Mouse (Mus musculus): ENCODE data around the gene Ccdc28b. TPM values are rescaled to one million over a fixed set of nuclear protein-coding genes. Genes with fewer than 3 reads are reported as not detected.

Ccdc28b gene
- polyA plus RNA-seq, 1 experiment from 2014 or later, result 65.7 TPM

DNA sequence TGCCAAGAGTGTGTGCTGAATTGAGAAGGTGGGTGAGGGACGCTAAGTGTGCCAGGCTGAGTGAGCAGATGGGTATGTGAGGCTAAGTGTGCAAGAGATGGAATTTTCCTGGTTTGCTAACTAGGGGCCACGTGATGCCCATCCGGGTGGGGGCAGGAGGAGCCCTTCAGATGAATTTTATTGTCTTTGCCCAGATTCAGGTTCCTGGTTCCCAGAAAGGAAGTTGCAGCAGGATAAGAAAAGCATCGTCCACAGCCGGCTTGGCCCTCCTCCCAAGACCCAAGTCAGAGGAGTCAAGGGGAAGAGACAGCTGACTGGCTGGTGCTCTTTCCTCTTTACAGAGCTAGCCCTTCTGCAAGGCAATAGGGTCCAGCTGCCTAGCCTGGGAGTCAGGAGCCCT, 45.3 kb downstream of the Ccdc28b start, which contains the start of gene Fam167b:
Fam167b (minus strand) TSS at position 84 of the 400 bp plus-strand sequence.
- no peaks in the 10 kb centered on the region for H3K9me3 ChIP-seq (replicated peaks)
- H3K9ac ChIP-seq, result 0 out of 2 replicates have a peak within 1 kb of the TSS, but pooled peaks have one; percentile 2
- H3K4me3 ChIP-seq (replicated peaks), result peak within 1 kb of the TSS; percentile 26
- ATAC-seq (replicated peaks; ENCODE audit: low FRiP score), result no peak
- 79% methylated on average over 5 of the region's 5 CpGs for WGBS
- no peaks in the 10 kb centered on the region for H3K27me3 ChIP-seq
- H3K27ac ChIP-seq, result peak within 1 kb of the TSS; percentile 74
- peaks cover 24% of the 10 kb centered on the region for H3K4me1 ChIP-seq
- no peaks in the 10 kb centered on the region for H3K36me3 ChIP-seq
- peak within 1 kb of the TSS; percentile 47 for H3K4me2 ChIP-seq

DNA sequence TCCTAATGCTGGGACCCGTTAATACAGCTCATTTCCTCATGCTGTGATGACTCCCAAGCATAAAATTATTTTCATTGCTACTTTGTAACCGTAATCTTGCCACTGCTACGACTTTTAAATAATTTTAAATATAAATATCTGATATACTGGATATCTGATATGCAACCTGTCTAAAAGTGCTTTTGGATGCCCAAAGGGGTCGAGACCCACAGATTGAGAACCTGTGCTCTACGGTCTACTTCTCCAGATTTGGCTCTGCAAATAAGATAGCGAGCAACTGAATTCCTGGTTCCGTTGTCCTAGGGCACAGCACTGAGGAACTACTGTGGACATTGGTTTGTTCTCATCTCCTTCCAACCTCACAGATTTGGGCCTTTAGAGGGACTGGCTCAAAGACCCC, 46.1 kb downstream of the Ccdc28b start:
- Histone ChIP-seq H3K4me2 (peak overlapping the region; percentile 47), H3K9ac (no peak overlapping the region), H3K9me3 (replicated peaks) (no peaks in the 10 kb centered on the region), H3K27ac (peak overlapping the region; percentile 74), H3K4me3 (replicated peaks) (peak overlapping the region; percentile 26), H3K36me3 (no peaks in the 10 kb centered on the region), H3K27me3 (no peaks in the 10 kb centered on the region), H3K4me1 (peaks cover 24% of the 10 kb centered on the region)
- WGBS, result 84% methylated on average over 7 of the region's 7 CpGs
- no peak for ATAC-seq (replicated peaks; ENCODE audit: low FRiP score)

- no peaks in the 10 kb centered on the region for H3K9me3 ChIP-seq (replicated peaks)
- peak overlapping the region; percentile 26 for H3K4me3 ChIP-seq (replicated peaks)
- no peak for ATAC-seq (replicated peaks; ENCODE audit: low FRiP score)
- WGBS, result 31% methylated on average over 21 of the region's 21 CpGs
- H3K4me1 ChIP-seq, result peaks cover 24% of the 10 kb centered on the region
- peak overlapping the region; percentile 2; the same call in 1 of the 2 replicates for H3K9ac ChIP-seq
- no peaks in the 10 kb centered on the region for H3K27me3 ChIP-seq
- no peaks in the 10 kb centered on the region for H3K36me3 ChIP-seq
- H3K27ac ChIP-seq, result no peak overlapping the region
- peak overlapping the region; percentile 47 for H3K4me2 ChIP-seq
These were observed 46.8 kb downstream of the Ccdc28b start for GRCm38 (mm10) chr4:129576863-129577491.

GRCm38 (mm10) chr4:129575171-129575844, 48.4 kb downstream of the Ccdc28b start:
- ATAC-seq (replicated peaks; ENCODE audit: low FRiP score), result 0 out of 2 replicates have a peak, but pooled peaks have one; percentile 27
- Histone ChIP-seq H3K4me3 (replicated peaks) (no peak overlapping the region), H3K27me3 (no peaks in the 10 kb centered on the region), H3K4me1 (peaks cover 21% of the 10 kb centered on the region), H3K9ac (no peak overlapping the region), H3K4me2 (peak overlapping the region; percentile 44; the same call in 1 of the 2 replicates), H3K27ac (peak overlapping the region; percentile 74), H3K9me3 (replicated peaks) (no peaks in the 10 kb centered on the region), H3K36me3 (no peaks in the 10 kb centered on the region)
- WGBS, result 21% methylated on average over 7 of the region's 8 CpGs

GRCm38 (mm10) chr4:129573430-129573829, 50.3 kb downstream of the Ccdc28b start, which contains the start of gene Lck:
Gene Lck (minus strand): TSS chr4:129573641.
- H3K27ac ChIP-seq, result peak within 1 kb of the TSS; percentile 73
- H3K4me2 ChIP-seq, result no peak within 1 kb of the TSS
- ATAC-seq (replicated peaks; ENCODE audit: low FRiP score), result no peak
- no peaks in the 10 kb centered on the region for H3K36me3 ChIP-seq
- no peaks in the 10 kb centered on the region for H3K27me3 ChIP-seq
- peaks cover 15% of the 10 kb centered on the region for H3K4me1 ChIP-seq
- no peak within 1 kb of the TSS for H3K9ac ChIP-seq
- H3K9me3 ChIP-seq (replicated peaks), result no peaks in the 10 kb centered on the region
- WGBS, result 89% methylated on average over 8 of the region's 8 CpGs
- no peak within 1 kb of the TSS for H3K4me3 ChIP-seq (replicated peaks)

- 79% methylated on average over 4 of the region's 4 CpGs for WGBS
- Histone ChIP-seq H3K27ac (peak overlapping the region; percentile 73), H3K4me3 (replicated peaks) (no peak overlapping the region), H3K4me1 (peaks cover 15% of the 10 kb centered on the region), H3K9me3 (replicated peaks) (no peaks in the 10 kb centered on the region), H3K9ac (no peak overlapping the region), H3K36me3 (no peaks in the 10 kb centered on the region), H3K27me3 (no peaks in the 10 kb centered on the region), H3K4me2 (no peak overlapping the region)
- no peak for ATAC-seq (replicated peaks; ENCODE audit: low FRiP score)
These were observed 50.7 kb downstream of the Ccdc28b start for GRCm38 (mm10) chr4:129573093-129573370.

GRCm38 (mm10) chr4:129572236-129573092, 51.3 kb downstream of the Ccdc28b start:
- H3K27ac ChIP-seq, result peak overlapping the region; percentile 73
- ATAC-seq (replicated peaks; ENCODE audit: low FRiP score), result no peak
- no peaks in the 10 kb centered on the region for H3K9me3 ChIP-seq (replicated peaks)
- H3K27me3 ChIP-seq, result no peaks in the 10 kb centered on the region
- 74% methylated on average over 13 of the region's 13 CpGs for WGBS
- no peak overlapping the region for H3K9ac ChIP-seq
- no peak overlapping the region for H3K4me2 ChIP-seq
- peaks cover 15% of the 10 kb centered on the region for H3K4me1 ChIP-seq
- H3K36me3 ChIP-seq, result no peaks in the 10 kb centered on the region
- H3K4me3 ChIP-seq (replicated peaks), result no peak overlapping the region

GRCm38 (mm10) chr4:129571551-129572084, 52.1 kb downstream of the Ccdc28b start:
- peak overlapping the region; percentile 73; the same call in 1 of the 2 replicates for H3K27ac ChIP-seq
- H3K4me2 ChIP-seq, result no peak overlapping the region
- no peaks in the 10 kb centered on the region for H3K36me3 ChIP-seq
- WGBS, result 81% methylated on average over 8 of the region's 8 CpGs
- no peaks in the 10 kb centered on the region for H3K9me3 ChIP-seq (replicated peaks)
- H3K27me3 ChIP-seq, result no peaks in the 10 kb centered on the region
- no peak overlapping the region for H3K9ac ChIP-seq
- H3K4me3 ChIP-seq (replicated peaks), result no peak overlapping the region
- ATAC-seq (replicated peaks; ENCODE audit: low FRiP score), result no peak
- H3K4me1 ChIP-seq, result peaks cover 8% of the 10 kb centered on the region

- WGBS, result 82% methylated on average over 6 of the region's 6 CpGs
- H3K9ac ChIP-seq, result no peak overlapping the region
- no peaks in the 10 kb centered on the region for H3K9me3 ChIP-seq (replicated peaks)
- no peak overlapping the region for H3K4me3 ChIP-seq (replicated peaks)
- H3K4me1 ChIP-seq, result peaks cover 2% of the 10 kb centered on the region
- no peaks in the 10 kb centered on the region for H3K27me3 ChIP-seq
- no peaks in the 10 kb centered on the region for H3K36me3 ChIP-seq
- no peak overlapping the region for H3K27ac ChIP-seq
- no peak for ATAC-seq (replicated peaks; ENCODE audit: low FRiP score)
- no peak overlapping the region for H3K4me2 ChIP-seq
These were observed 53.7 kb downstream of the Ccdc28b start for GRCm38 (mm10) chr4:129570028-129570427.

Data from kidney, embryonic 15.5 days (tissue).